Mouse (Mus musculus): ENCODE measurements around the gene Bhmt2. TPM values are rescaled to one million over a fixed set of nuclear protein-coding genes. Genes with fewer than 3 reads are reported as not detected.

Gene Bhmt2
- polyA plus RNA-seq (2014; fragmentation: Nextera tagmentation; extraction: Ambion mirVana), result not detected in 2 replicates

DNA sequence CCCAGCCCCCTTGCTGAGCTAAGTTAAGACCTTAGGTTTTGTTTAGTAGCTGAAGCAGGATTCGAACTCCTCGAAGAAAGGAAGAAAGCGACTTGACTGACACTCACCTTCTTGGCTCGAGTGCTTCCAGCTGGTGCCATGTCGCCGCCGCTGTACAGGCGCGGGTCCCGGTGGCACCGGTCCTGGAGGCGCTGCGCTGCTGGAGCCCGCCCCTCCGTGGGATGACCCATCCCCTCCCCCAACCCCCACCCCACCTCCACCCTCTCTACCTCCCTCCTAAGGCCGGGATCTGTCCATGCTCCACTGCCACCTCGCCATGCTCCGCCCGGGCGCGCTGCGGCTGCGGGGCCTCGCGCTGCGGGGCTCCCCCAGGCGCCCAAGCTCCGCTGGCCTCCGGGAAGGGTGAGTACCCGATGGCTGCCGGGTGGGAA lies at the start of gene Bhmt2, which contains the start of gene Dmgdh:
Gene Bhmt2, minus strand, starts transcription at position 172 of the 431 bp plus-strand sequence.
Gene Dmgdh, plus strand, starts transcription at position 303 of the 431 bp plus-strand sequence.
- ATAC-seq (ENCODE audit: insufficient read depth, low FRiP score, low TSS enrichment), result no peak
- WGBS, result 7% methylated on average over 29 of the region's 31 CpGs
- no peak for DNase-seq (ENCODE audit: low spot score)
- Histone ChIP-seq H3K27ac (ENCODE audit: low read depth, low read length) (no peak within 1 kb of the TSS), H3K4me1 (ENCODE audit: control insufficient read depth, insufficient read depth, low read length) (no peaks in the 10 kb centered on the region), H3K9ac (ENCODE audit: low read length) (no peak within 1 kb of the TSS), H3K9me3 (ENCODE audit: control insufficient read depth, low read length) (no peaks in the 10 kb centered on the region), H3K4me3 (ENCODE audit: low read depth, low read length) (peak within 1 kb of the TSS; percentile 15; the same call in 1 of the 2 replicates), H3K4me2 (ENCODE audit: low read depth) (peak within 1 kb of the TSS; percentile 29; the same call in 1 of the 2 replicates), H3K36me3 (ENCODE audit: control insufficient read depth, insufficient read depth, low read length) (no peaks in the 10 kb centered on the region), H3K27me3 (ENCODE audit: control insufficient read depth, insufficient read depth, low read length) (peaks cover 2% of the 10 kb centered on the region; the same call in 1 of the 2 replicates)

DNA sequence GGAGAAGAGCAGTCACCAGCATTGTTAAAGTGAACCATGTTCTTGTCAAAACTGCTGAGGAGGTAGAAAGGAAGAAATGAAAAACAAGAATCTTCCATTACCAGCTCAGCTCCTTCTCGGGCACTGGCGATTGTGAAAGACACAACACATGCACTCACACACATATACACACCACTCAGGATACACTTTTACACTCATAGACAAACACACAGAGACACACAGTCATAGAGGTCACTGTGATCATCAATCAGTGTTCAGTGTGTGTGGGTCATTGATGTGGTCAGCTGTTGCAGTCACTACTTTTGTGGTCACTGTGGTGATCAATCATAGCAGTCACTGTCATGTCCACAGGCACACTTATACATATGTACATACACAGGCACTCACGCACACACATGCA lies 49.4 kb upstream of the Bhmt2 start:
- H3K4me3 ChIP-seq (ENCODE audit: low read depth, low read length), result no peak overlapping the region
- 93% methylated on average over 3 of the region's 3 CpGs for WGBS
- H3K4me2 ChIP-seq (ENCODE audit: low read depth), result no peak overlapping the region
- no peaks in the 10 kb centered on the region for H3K27me3 ChIP-seq (ENCODE audit: control insufficient read depth, insufficient read depth, low read length)
- no peak for ATAC-seq (ENCODE audit: insufficient read depth, low FRiP score, low TSS enrichment)
- no peak overlapping the region for H3K27ac ChIP-seq (ENCODE audit: low read depth, low read length)
- H3K4me1 ChIP-seq (ENCODE audit: control insufficient read depth, insufficient read depth, low read length), result no peaks in the 10 kb centered on the region
- no peaks in the 10 kb centered on the region for H3K36me3 ChIP-seq (ENCODE audit: control insufficient read depth, insufficient read depth, low read length)
- H3K9me3 ChIP-seq (ENCODE audit: control insufficient read depth, low read length), result no peaks in the 10 kb centered on the region
- H3K9ac ChIP-seq (ENCODE audit: low read length), result no peak overlapping the region
- no peak for DNase-seq (ENCODE audit: low spot score)

DNA sequence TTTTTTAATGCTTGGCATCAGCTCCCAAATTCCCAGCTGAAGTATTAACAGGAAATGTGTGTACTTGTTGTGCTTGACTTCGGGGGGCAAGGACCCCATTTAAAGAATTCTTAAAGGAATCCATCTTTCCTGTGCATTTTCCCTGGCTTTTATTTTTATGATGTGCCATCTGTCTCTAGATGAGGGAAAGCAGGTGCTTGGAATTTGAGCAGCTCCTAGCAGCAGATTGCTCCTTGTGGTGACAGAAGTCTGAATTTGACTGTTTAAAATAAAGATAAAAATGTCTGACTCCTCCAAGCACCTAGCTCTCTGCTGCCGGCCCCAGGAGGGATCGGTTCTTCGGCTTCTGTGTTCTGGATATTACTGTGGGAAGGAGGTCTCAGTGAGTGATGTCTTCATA lies 47.8 kb upstream of the Bhmt2 start:
- Histone ChIP-seq H3K27ac (ENCODE audit: low read depth, low read length) (no peak overlapping the region), H3K9me3 (ENCODE audit: control insufficient read depth, low read length) (no peaks in the 10 kb centered on the region), H3K9ac (ENCODE audit: low read length) (no peak overlapping the region), H3K36me3 (ENCODE audit: control insufficient read depth, insufficient read depth, low read length) (no peaks in the 10 kb centered on the region), H3K4me3 (ENCODE audit: low read depth, low read length) (no peak overlapping the region), H3K27me3 (ENCODE audit: control insufficient read depth, insufficient read depth, low read length) (no peaks in the 10 kb centered on the region), H3K4me2 (ENCODE audit: low read depth) (no peak overlapping the region), H3K4me1 (ENCODE audit: control insufficient read depth, insufficient read depth, low read length) (no peaks in the 10 kb centered on the region)
- ATAC-seq (ENCODE audit: insufficient read depth, low FRiP score, low TSS enrichment) (no peak), DNase-seq (ENCODE audit: low spot score) (no peak)
- WGBS, result 87% methylated on average over 4 of the region's 4 CpGs

DNA sequence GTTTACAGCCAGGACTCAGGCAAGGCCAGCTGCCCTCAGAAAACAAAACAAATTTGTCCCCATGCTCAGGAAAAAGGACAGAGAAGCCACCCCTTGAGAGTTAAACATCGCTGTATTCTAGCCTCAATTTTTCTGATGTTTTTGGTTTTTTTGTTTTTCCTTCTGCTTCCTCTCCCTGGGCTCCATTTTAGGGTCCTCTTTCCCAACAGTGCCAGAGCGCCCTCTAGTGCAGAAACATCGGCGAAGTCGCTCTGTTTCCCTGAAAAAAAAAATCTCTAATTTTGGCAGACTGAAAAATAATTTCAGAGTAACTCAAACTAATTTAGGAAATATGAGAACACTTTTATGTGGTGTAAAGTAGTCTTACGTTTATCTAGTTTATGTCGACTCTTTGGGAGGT lies 44.8 kb upstream of the Bhmt2 start:
- 5% methylated on average over 7 of the region's 7 CpGs for WGBS
- no peaks in the 10 kb centered on the region for H3K9me3 ChIP-seq (ENCODE audit: control insufficient read depth, low read length)
- H3K9ac ChIP-seq (ENCODE audit: low read length), result no peak overlapping the region
- no peaks in the 10 kb centered on the region for H3K36me3 ChIP-seq (ENCODE audit: control insufficient read depth, insufficient read depth, low read length)
- no peak for ATAC-seq (ENCODE audit: insufficient read depth, low FRiP score, low TSS enrichment)
- peak; percentile 72 for DNase-seq (ENCODE audit: low spot score)
- no peaks in the 10 kb centered on the region for H3K27me3 ChIP-seq (ENCODE audit: control insufficient read depth, insufficient read depth, low read length)
- H3K4me3 ChIP-seq (ENCODE audit: low read depth, low read length), result no peak overlapping the region
- H3K27ac ChIP-seq (ENCODE audit: low read depth, low read length), result no peak overlapping the region
- H3K4me2 ChIP-seq (ENCODE audit: low read depth), result no peak overlapping the region
- H3K4me1 ChIP-seq (ENCODE audit: control insufficient read depth, insufficient read depth, low read length), result no peaks in the 10 kb centered on the region

DNA sequence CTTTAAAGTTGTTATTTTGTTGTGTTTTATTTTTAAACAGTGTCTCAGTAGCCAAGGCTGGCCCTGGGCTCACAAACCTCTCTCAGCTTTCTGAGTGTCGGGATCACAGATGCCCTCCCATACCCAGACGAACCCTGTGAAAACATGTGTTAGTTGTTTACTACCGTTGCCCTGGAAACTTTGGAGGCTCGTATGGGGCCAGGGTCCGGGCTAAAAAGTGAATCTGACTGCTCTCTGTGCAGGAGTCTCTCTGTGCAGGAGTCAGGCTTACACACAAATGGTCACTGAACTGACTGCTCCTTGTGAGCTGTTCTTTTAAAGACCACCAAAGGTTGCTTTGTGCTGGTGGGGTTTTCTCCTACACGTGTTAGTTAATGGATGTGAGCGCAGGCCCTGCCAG lies 43.0 kb upstream of the Bhmt2 start:
- 47% methylated on average over 7 of the region's 7 CpGs for WGBS
- no peak overlapping the region for H3K4me2 ChIP-seq (ENCODE audit: low read depth)

DNA sequence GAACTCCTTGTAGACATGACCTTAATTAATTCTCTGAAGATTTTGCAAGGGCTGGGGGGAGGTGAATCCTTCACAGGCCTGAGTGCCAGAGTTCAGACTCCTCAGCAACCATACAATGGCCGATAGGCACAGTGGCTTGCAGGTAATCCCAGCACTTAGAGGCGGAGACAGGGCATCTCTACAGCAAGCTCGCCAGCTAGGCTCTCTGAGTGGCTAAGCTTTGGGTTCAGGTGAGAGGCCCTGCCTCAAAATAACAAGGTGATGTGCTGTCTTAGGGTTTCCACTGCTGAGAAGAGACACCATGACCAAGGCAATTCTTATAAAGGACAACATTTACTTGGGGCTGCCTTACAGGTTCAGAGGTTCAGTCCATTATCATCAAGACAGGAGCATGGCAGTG lies 39.7 kb upstream of the Bhmt2 start:
- no peaks in the 10 kb centered on the region for H3K36me3 ChIP-seq (ENCODE audit: control insufficient read depth, insufficient read depth, low read length)
- H3K4me3 ChIP-seq (ENCODE audit: low read depth, low read length), result no peak overlapping the region
- no peak overlapping the region for H3K9ac ChIP-seq (ENCODE audit: low read length)
- H3K4me2 ChIP-seq (ENCODE audit: low read depth), result no peak overlapping the region
- H3K9me3 ChIP-seq (ENCODE audit: control insufficient read depth, low read length), result no peaks in the 10 kb centered on the region
- H3K27ac ChIP-seq (ENCODE audit: low read depth, low read length), result no peak overlapping the region
- ATAC-seq (ENCODE audit: insufficient read depth, low FRiP score, low TSS enrichment) (no peak), DNase-seq (ENCODE audit: low spot score) (no peak)
- H3K4me1 ChIP-seq (ENCODE audit: control insufficient read depth, insufficient read depth, low read length), result no peaks in the 10 kb centered on the region
- H3K27me3 ChIP-seq (ENCODE audit: control insufficient read depth, insufficient read depth, low read length), result no peaks in the 10 kb centered on the region
- 94% methylated on average over 3 of the region's 3 CpGs for WGBS

More for the DNA sequence above, 43.0 kb upstream of the Bhmt2 start:
- DNase-seq (ENCODE audit: low spot score) (no peak), ATAC-seq (ENCODE audit: insufficient read depth, low FRiP score, low TSS enrichment) (no peak)
- H3K4me3 ChIP-seq (ENCODE audit: low read depth, low read length), result no peak overlapping the region
- no peaks in the 10 kb centered on the region for H3K4me1 ChIP-seq (ENCODE audit: control insufficient read depth, insufficient read depth, low read length)
- no peak overlapping the region for H3K27ac ChIP-seq (ENCODE audit: low read depth, low read length)
- no peaks in the 10 kb centered on the region for H3K9me3 ChIP-seq (ENCODE audit: control insufficient read depth, low read length)
- H3K27me3 ChIP-seq (ENCODE audit: control insufficient read depth, insufficient read depth, low read length), result no peaks in the 10 kb centered on the region
- H3K9ac ChIP-seq (ENCODE audit: low read length), result no peak overlapping the region
- no peaks in the 10 kb centered on the region for H3K36me3 ChIP-seq (ENCODE audit: control insufficient read depth, insufficient read depth, low read length)

DNA sequence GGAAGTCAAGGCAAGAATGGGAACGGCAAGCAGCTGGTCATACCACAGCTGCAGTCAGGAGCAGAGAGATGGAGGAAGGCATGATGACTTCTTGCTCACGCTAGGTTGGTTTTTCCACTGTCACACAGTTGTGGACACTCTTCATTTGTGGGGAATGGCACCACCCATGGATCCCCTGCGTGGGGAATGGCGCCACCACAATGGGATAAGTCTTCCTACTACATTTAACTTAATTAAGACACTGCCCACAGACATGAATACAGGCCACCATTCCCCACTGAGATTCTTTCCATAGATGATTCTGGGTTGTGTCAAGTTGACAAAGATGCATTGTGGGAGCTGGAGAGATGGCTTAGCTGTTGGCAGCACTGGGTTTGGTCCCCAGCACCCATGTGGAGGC lies 38.3 kb upstream of the Bhmt2 start:
- H3K27me3 ChIP-seq (ENCODE audit: control insufficient read depth, insufficient read depth, low read length), result no peaks in the 10 kb centered on the region
- ATAC-seq (ENCODE audit: insufficient read depth, low FRiP score, low TSS enrichment) (no peak), DNase-seq (ENCODE audit: low spot score) (no peak)
- H3K27ac ChIP-seq (ENCODE audit: low read depth, low read length), result no peak overlapping the region
- H3K4me3 ChIP-seq (ENCODE audit: low read depth, low read length), result no peak overlapping the region
- no peak overlapping the region for H3K9ac ChIP-seq (ENCODE audit: low read length)
- H3K9me3 ChIP-seq (ENCODE audit: control insufficient read depth, low read length), result no peaks in the 10 kb centered on the region
- WGBS, result 94% methylated on average over 4 of the region's 4 CpGs
- H3K36me3 ChIP-seq (ENCODE audit: control insufficient read depth, insufficient read depth, low read length), result no peaks in the 10 kb centered on the region
- no peaks in the 10 kb centered on the region for H3K4me1 ChIP-seq (ENCODE audit: control insufficient read depth, insufficient read depth, low read length)
- H3K4me2 ChIP-seq (ENCODE audit: low read depth), result no peak overlapping the region

DNA sequence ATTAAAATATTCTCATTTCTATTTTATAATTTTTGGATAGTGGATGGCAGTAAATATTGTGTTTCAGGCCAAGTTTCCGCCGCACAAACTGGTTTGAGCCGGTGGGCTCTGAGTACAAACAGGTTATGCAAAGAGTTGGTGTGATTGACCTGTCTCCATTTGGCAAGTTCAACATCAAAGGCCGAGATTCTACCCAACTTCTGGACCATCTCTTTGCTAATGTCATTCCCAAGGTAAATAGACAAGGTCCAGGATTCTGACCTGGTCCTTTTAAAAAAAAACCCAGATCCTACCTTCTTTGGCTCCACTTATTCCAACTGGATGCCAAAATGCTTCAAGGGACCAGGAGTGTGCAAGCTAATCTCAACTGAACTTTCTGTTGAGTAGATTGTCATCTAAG lies 37.1 kb upstream of the Bhmt2 start:
- H3K9ac ChIP-seq (ENCODE audit: low read length), result no peak overlapping the region
- no peaks in the 10 kb centered on the region for H3K4me1 ChIP-seq (ENCODE audit: control insufficient read depth, insufficient read depth, low read length)
- H3K9me3 ChIP-seq (ENCODE audit: control insufficient read depth, low read length), result no peaks in the 10 kb centered on the region
- H3K36me3 ChIP-seq (ENCODE audit: control insufficient read depth, insufficient read depth, low read length), result no peaks in the 10 kb centered on the region
- H3K27ac ChIP-seq (ENCODE audit: low read depth, low read length), result no peak overlapping the region
- no peaks in the 10 kb centered on the region for H3K27me3 ChIP-seq (ENCODE audit: control insufficient read depth, insufficient read depth, low read length)
- 88% methylated on average over 4 of the region's 4 CpGs for WGBS
- ATAC-seq (ENCODE audit: insufficient read depth, low FRiP score, low TSS enrichment), result no peak
- no peak overlapping the region for H3K4me3 ChIP-seq (ENCODE audit: low read depth, low read length)
- no peak for DNase-seq (ENCODE audit: low spot score)
- H3K4me2 ChIP-seq (ENCODE audit: low read depth), result no peak overlapping the region

DNA sequence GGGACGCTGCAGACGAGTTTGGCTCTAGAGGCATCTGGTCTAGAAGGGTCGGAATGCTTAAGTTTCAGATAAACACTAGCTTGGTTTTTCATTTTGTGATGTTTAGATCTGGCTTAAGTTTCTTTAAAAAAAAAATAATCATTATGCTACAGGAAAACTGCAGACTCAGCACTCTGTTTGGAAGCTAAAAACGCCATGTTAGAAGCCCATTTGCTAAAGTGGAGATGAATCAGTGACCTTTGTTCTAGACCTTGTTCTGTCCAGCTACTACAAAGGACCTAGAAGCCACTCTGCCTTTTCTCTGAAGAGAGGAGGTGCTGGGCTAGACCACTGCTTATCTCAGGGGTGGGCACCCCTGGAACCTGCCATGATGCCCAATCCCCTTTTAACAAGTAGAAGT lies 36.2 kb upstream of the Bhmt2 start:
- H3K4me1 ChIP-seq (ENCODE audit: control insufficient read depth, insufficient read depth, low read length), result no peaks in the 10 kb centered on the region
- no peaks in the 10 kb centered on the region for H3K36me3 ChIP-seq (ENCODE audit: control insufficient read depth, insufficient read depth, low read length)
- WGBS, result 85% methylated on average over 4 of the region's 4 CpGs
- no peak overlapping the region for H3K4me2 ChIP-seq (ENCODE audit: low read depth)
- no peaks in the 10 kb centered on the region for H3K27me3 ChIP-seq (ENCODE audit: control insufficient read depth, insufficient read depth, low read length)
- H3K9me3 ChIP-seq (ENCODE audit: control insufficient read depth, low read length), result no peaks in the 10 kb centered on the region
- no peak overlapping the region for H3K27ac ChIP-seq (ENCODE audit: low read depth, low read length)
- DNase-seq (ENCODE audit: low spot score), result no peak
- no peak overlapping the region for H3K9ac ChIP-seq (ENCODE audit: low read length)
- ATAC-seq (ENCODE audit: insufficient read depth, low FRiP score, low TSS enrichment), result no peak
- no peak overlapping the region for H3K4me3 ChIP-seq (ENCODE audit: low read depth, low read length)
